Mouse (Mus musculus): ENCODE measurements at regions not wholly inside any gene's neighbourhood (a gene's known extent, or its start where the extent isn't known, plus 50 kb on each side); places are given as distances from the start of the nearest gene placed in this dataset.

DNA sequence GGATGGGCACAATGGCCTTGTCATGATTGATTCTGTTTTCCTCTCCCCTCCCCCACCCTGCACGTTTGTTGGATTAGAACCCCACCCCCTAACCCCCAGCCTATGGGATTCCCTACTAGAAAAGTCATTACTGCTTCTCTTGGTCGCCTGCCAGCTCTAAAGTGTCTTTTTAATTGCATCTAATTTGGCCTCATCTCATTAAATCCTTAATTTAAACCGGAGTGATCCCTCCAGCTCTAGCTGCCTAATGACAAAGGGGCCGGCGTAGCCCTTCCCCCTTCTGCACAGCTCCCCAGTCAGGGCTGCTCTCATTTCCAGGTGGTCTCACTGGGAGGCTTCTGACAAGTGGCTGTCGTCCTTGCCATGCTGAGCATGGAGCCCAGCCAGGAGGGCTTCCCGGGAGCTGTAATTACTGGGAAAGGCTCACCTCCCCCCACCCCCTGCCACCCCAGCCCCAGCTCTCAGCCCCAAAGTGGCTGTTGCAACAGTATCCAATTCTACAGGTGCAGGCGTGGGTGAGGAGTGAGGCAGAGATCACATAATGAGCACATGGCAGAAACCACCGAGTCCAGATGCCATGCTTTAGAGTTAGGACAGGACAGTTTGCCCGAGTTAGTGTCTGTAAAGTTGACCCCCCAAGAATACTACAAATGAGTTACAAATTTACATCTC, 84.8 kb upstream of the Aldh1b1 start:
- no peak for DNase-seq (ENCODE audit: low spot score in 2 of 2)

- DNase-seq (ENCODE audit: low spot score in 2 of 2), result no peak
Measured at GRCm38 (mm10) chr4:45713046-45713706, 85.6 kb upstream of the Aldh1b1 start.

DNA sequence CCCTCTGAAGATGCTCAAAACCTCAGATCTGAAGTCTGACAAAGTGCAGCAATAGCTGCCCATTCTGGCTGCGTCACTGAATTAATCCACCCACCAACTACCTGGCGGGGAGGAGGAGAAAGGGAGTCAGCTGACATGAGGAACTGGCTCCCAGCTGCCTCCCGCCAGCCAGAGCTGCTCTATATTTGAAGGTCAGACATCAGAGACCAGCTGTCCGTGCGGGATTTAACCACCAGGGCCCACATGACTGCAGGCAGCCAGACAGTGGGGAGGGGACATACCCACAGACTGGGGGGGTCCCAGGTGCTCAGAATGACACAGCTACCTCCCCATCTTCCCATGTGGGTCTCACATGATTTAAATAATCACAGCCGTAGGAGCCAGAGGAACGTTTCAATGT, 94.8 kb upstream of the Aldh1b1 start:
- no peak for DNase-seq (ENCODE audit: low spot score in 2 of 2)

- no peak for DNase-seq (ENCODE audit: low spot score in 2 of 2)
Measured at GRCm38 (mm10) chr4:45699601-45700000, 99.2 kb upstream of the Aldh1b1 start.

GRCm38 (mm10) chr4:45695239-45695638, 103.6 kb upstream of the Aldh1b1 start:
- no peak for DNase-seq (ENCODE audit: low spot score in 2 of 2)

GRCm38 (mm10) chr4:45689991-45690916, 108.6 kb upstream of the Aldh1b1 start:
- DNase-seq (ENCODE audit: low spot score in 2 of 2), result no peak

GRCm38 (mm10) chr4:45689572-45689971, 109.2 kb upstream of the Aldh1b1 start:
- DNase-seq (ENCODE audit: low spot score in 2 of 2), result no peak

GRCm38 (mm10) chr4:45688233-45688632, 110.6 kb upstream of the Aldh1b1 start:
- no peak for DNase-seq (ENCODE audit: low spot score in 2 of 2)

GRCm38 (mm10) chr4:45685031-45685430, 113.8 kb upstream of the Aldh1b1 start:
- DNase-seq (ENCODE audit: low spot score in 2 of 2), result no peak

- no peak for DNase-seq (ENCODE audit: low spot score in 2 of 2)
Measured at GRCm38 (mm10) chr4:45683205-45683604, 115.6 kb upstream of the Aldh1b1 start.

- no peak for DNase-seq (ENCODE audit: low spot score in 2 of 2)
Measured at GRCm38 (mm10) chr4:45682746-45683145, 116.1 kb upstream of the Aldh1b1 start.

DNA sequence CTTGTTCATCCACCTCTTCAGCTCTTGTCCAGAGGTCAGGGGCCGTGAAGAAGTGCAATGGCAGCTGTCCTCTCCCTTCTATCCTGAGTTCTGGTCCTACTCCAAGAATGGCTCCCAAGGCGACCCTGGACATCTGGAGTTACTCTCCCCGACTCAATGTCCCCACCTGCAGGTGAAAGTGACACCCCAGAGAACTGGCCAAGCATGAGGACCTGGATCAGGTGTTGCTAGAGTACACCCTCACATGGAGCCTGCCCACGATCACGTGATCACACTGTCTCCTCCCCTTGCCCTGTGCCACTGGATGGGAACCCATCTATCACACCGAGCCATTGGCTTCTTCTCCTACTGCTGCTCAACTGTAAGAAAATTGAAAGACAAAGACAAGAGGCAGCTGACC, 122.7 kb upstream of the Aldh1b1 start:
- no peak for DNase-seq (ENCODE audit: low spot score in 2 of 2)

DNA sequence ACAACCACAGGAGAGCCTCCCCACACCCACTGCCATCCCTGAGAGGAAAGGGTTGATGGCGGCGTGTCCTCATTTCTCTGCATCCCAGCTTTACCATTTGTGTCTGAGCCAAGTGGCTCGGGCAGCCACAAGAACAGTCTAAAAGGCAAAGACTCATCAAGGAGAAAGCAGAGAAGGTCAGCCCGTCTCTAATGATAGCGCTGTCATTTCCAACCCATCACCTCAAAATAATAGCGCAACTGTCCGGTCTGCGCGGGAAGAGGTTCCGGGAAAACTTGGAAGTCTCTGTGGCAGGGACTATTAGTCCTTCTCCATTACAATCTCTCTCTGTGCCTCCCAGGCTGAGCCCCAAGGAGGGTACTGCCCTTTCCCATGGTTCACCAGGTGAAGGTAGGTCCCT, 124.5 kb upstream of the Aldh1b1 start:
- DNase-seq (ENCODE audit: low spot score in 2 of 2), result no peak

DNA sequence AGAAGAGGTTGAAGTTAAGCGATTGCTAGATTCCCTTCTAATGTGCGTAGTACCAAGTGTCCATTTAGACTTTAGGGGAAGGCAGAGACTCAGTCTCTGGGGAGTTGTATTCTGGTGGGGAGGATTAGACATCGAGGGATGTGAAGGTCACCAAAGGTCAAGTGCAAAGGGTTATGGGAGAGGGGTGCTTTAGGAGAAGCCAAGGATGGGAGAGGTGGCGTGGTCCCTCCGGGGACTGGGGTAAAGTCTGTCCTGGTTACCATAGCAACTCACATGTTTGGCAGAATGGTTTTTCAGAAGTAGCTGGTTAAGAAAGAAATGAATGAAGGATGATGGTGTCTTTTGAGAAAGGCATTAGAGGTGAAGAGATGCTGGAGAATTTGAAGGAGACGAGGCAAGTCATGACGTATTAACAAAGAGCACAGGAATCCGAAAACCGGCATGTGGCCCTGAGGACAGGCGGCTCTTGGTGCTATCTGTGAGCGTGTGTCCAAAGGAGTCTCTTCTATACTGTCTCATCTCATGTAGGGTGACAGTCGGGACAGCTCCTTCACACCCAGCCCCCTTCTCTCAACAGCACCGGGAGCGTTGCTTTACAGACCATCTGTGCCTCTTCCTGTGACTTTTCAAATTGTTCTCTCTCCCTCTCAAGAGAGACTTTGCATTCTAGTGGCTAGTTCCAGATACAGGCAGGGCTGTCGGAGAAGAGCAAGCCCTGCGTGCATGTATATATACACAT, 125.6 kb upstream of the Aldh1b1 start:
- DNase-seq (ENCODE audit: low spot score in 2 of 2), result no peak

GRCm38 (mm10) chr4:45672262-45673076, 126.4 kb upstream of the Aldh1b1 start:
- no peak for DNase-seq (ENCODE audit: low spot score in 2 of 2)

DNA sequence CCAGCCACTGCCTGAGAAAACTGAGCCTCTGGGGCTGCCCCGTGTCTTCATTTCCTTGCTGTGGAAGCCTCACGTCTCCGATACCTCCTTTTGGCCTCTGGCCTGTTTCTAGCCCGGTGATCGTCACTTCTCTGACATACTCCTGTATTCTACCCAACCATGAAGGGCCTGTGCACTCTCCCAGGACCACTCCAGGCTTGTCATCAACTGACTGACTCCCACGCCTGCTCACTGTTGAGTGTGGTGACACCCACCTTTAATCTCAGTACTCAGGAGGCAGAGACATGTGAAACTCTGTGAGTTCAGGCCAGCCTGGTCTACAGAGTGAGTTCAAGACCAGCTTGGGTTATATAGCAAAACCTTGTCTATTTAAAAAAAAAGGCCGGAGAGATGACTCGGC, 132.1 kb upstream of the Shb start:
- no peak for DNase-seq (ENCODE audit: low spot score in 2 of 2)

GRCm38 (mm10) chr4:45657350-45657978, 125.2 kb upstream of the Shb start:
- no peak for DNase-seq (ENCODE audit: low spot score in 2 of 2)

DNA sequence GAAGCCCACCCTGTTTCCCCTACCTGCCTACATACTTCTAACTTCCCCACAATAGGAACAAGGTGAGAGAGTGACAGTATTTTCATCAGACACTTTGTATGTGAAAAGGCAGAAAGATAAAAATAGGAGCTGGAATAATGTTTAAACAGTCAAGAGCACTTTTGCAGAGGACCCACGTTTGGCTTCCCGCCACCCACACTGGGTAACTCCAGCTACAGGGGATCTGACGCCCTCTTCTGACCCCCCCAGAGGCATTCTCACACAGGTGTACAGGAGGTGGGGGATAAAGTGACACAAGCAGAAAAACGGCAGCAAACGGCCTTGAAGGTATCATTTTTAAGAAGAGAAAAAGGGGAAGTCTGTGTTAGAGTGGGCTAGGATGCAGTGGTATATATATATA, 123.5 kb upstream of the Shb start:
- DNase-seq (ENCODE audit: low spot score in 2 of 2), result no peak

- DNase-seq (ENCODE audit: low spot score in 2 of 2), result no peak
Measured at GRCm38 (mm10) chr4:45654804-45655155, 122.5 kb upstream of the Shb start.
